Mouse (Mus musculus) right cerebral cortex, adult 18-20 months (tissue): ENCODE data around the gene Mepce.

Experiments used
- DNase-seq: peaks from one replicate; pipeline ENCODE4 v3.0.0; 2022; ENCODE audit warnings: mixed read lengths

Gene Mepce

DNA sequence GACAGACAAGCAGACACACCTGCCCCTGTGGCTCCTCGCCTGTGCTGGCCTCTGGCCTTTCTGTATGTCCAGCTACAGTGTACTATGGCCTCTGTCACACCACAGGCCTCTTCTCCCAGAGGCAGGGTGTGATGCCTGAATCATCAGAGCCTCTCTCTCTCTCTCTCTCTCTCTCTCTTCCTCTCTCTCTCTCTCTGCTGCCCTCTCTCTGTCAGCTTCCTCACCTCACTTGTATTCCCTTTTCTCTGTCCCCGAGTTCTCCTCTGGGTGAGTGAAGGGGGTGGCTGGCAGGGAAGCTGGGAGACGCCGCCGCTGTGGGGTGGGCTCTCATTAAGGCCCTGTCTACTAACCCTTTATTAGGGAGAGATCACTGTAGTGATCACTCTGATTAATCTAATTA is 48.9 kb downstream of the Mepce start:
- no peak for DNase-seq

- no peak for DNase-seq
These were observed 50.0 kb downstream of the Mepce start for GRCm38 (mm10) chr5:137737400-137737940.

DNA sequence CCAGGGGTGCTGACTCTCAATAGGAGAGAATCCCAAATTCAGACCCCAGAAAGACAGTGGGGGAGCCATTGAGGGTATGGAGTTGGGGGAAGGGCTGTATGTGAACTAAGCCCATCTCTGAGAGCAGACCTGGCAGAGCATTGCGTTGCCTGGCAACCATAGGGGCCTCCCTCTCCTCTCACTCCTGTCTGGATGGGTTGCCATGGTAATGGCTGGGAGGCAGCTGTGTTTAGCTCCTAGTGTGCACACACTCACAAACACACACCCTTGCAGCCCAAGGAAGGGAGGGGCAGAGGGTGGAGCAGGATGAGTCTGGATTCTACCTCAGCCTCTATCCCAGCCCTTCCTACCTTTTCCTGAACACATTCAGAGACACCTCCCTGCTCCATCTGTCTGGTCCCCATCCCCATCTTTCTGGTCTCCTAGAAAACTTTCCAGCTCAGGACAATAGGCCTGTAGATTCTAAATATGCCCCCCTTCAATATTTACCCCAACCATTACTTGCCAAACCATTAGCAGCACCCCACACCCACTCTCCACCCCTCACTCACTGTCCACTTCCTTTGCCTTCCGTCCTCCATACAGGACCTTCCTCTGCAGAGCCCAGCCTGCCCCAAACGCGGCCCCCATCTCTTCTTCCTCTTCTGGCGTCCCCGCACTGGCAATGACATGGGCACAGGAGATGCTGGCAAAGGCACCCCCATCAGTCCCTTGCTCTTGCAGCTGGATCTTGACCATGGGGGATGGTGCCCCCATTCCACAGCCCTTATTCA is 53.0 kb downstream of the Mepce start:
- DNase-seq = peak; percentile 95

GRCm38 (mm10) chr5:137733638-137734288 is 53.7 kb downstream of the Mepce start:
- no peak for DNase-seq
